Mouse (Mus musculus) midbrain, embryonic 11.5 days (tissue): ENCODE data around the gene Tmem136. TPM values are rescaled to one million over a fixed set of nuclear protein-coding genes. Genes with fewer than 3 reads are reported as not detected.

Source experiments
- ATAC-seq: fragments of 200-750 bp; cut with Nextera tagmentation; 2 replicates; pipeline ENCODE4 v1.8.0; 2017; ENCODE audit warnings: moderate TSS enrichment, moderate library complexity; ENCODE audit not compliant: low FRiP score
- DNase-seq: peaks from one replicate; pipeline ENCODE4 v3.0.0; 2015; ENCODE audit warnings: low spot score; ENCODE audit errors: missing footprints
- H3K27ac ChIP-seq: fragments of 300-500 bp; sonication (generic); 2 replicates; pipeline ENCODE4 v1.5.1; 2014; ENCODE audit warnings: low read depth, low read length
- H3K27me3 ChIP-seq: fragments of 300-500 bp; sonication (generic); 2 replicates; pipeline ENCODE4 v1.6.1; 2014; ENCODE audit warnings: mild to moderate bottlenecking, low read length, moderate library complexity, mixed read lengths; ENCODE audit not compliant: control insufficient read depth, insufficient read depth
- H3K36me3 ChIP-seq: fragments of 300-500 bp; sonication (generic); 2 replicates; pipeline ENCODE4 v1.6.1; 2014; ENCODE audit warnings: mild to moderate bottlenecking, low read length, moderate library complexity, mixed read lengths; ENCODE audit not compliant: control insufficient read depth, insufficient read depth
- H3K4me1 ChIP-seq: fragments of 300-500 bp; sonication (generic); 2 replicates; pipeline ENCODE4 v1.6.1; 2014; ENCODE audit warnings: low read length; ENCODE audit not compliant: control insufficient read depth, insufficient read depth
- H3K4me2 ChIP-seq: fragments of 300-500 bp; sonication (generic); 2 replicates; pipeline ENCODE4 v1.6.1; 2014; ENCODE audit warnings: mild to moderate bottlenecking, moderate library complexity
- H3K4me3 ChIP-seq: fragments of 300-500 bp; sonication (generic); 2 replicates; pipeline ENCODE4 v1.5.1; 2014; ENCODE audit warnings: low read depth, low read length
- H3K9ac ChIP-seq: fragments of 300-500 bp; sonication (generic); 2 replicates; pipeline ENCODE4 v1.6.1; 2014; ENCODE audit warnings: low read length
- H3K9me3 ChIP-seq: fragments of 300-500 bp; sonication (generic); 2 replicates; pipeline ENCODE4 v1.6.1; 2016; ENCODE audit warnings: low read length; ENCODE audit not compliant: control insufficient read depth
- WGBS: fragments of 180-500 bp; shearing (Covaris S2); extraction: QIAGEN DNeasy Blood & Tissue Kit; methylation state at CpG from one replicate; pipeline ENCODE4 v1.1.7; 2014; 5-methylcytosine and 5-hydroxymethylcytosine counted together
- polyA plus RNA-seq: library from polyadenylated mRNA; unstranded; fragments of >200 nt; fragmentation: Nextera tagmentation; extraction: Ambion mirVana; gene quantifications from 2 replicates; pipeline ENCODE4 v1.2.1, GENCODE M21; 2014

Gene Tmem136
- polyA plus RNA-seq: 13.9 and 17.5 TPM in 2 replicates

GRCm38 (mm10) chr9:43116134-43116996 lies at the start of gene Tmem136:
TSS of gene Tmem136 (minus strand) at chr9:43116570.
- Histone ChIP-seq H3K36me3 (no peaks in the 10 kb centered on the region; the same call in 1 of the 2 replicates), H3K9ac (peak within 1 kb of the TSS; percentile 90), H3K4me3 (peak within 1 kb of the TSS; percentile 91), H3K4me2 (peak within 1 kb of the TSS; percentile 80), H3K4me1 (peaks cover 5% of the 10 kb centered on the region), H3K27me3 (no peaks in the 10 kb centered on the region), H3K9me3 (no peaks in the 10 kb centered on the region), H3K27ac (no peak within 1 kb of the TSS; the same call in 1 of the 2 replicates)
- ATAC-seq: peak; percentile 95
- peak; percentile 95 for DNase-seq
- WGBS: 3% methylated on average over 55 of the region's 55 CpGs

DNA sequence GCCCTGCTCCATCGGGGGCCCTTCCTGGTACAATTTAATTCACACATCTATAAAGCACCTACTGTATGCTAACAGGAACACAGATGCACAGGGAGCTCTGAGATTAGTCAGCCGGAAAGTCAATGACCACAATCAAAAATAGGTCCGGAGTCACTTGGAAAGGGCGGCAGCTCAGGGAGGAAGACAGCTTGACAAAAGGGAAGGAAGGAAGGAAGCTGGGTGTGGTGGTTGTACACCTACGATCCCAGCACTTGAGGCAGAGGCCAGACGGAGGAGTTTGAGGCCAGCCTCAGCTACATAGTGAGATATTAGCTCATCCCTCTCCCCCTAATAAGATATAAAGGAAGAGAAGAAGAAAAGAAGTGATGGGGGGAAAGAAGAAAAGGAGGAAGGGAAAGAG lies 39.6 kb upstream of the Tmem136 start:
- DNase-seq (no peak), ATAC-seq (no peak)
- H3K4me1 ChIP-seq: no peaks in the 10 kb centered on the region
- no peak overlapping the region for H3K27ac ChIP-seq
- H3K9me3 ChIP-seq: no peaks in the 10 kb centered on the region
- H3K9ac ChIP-seq: no peak overlapping the region
- 80% methylated on average over 6 of the region's 6 CpGs for WGBS
- H3K4me3 ChIP-seq: no peak overlapping the region
- H3K36me3 ChIP-seq: no peaks in the 10 kb centered on the region
- no peak overlapping the region for H3K4me2 ChIP-seq
- no peaks in the 10 kb centered on the region for H3K27me3 ChIP-seq

DNA sequence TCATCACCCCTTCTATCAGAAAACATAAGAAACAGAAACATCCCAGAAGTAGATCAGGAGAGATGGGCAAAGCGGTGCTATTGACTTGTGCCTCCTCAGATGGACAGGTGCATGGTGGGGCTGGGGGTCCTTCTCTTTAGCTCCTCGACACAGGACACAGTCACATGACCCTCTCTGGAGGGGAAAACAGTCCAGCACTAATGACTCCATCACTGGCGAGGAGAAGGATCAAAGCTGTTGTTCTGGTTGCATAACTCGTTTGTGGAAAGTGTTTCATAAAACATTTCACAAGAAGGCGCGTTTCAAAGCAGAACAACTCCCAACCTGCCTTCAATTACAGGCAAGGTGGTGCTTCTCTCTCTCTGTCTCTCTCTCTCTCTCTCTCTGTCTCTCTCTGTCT lies 35.4 kb upstream of the Tmem136 start:
- DNase-seq (no peak), ATAC-seq (no peak)
- no peaks in the 10 kb centered on the region for H3K4me1 ChIP-seq
- no peaks in the 10 kb centered on the region for H3K27me3 ChIP-seq
- H3K9ac ChIP-seq: no peak overlapping the region
- no peak overlapping the region for H3K4me2 ChIP-seq
- H3K4me3 ChIP-seq: no peak overlapping the region
- 89% methylated on average over 6 of the region's 6 CpGs for WGBS
- H3K9me3 ChIP-seq: no peaks in the 10 kb centered on the region
- H3K36me3 ChIP-seq: no peaks in the 10 kb centered on the region
- no peak overlapping the region for H3K27ac ChIP-seq

DNA sequence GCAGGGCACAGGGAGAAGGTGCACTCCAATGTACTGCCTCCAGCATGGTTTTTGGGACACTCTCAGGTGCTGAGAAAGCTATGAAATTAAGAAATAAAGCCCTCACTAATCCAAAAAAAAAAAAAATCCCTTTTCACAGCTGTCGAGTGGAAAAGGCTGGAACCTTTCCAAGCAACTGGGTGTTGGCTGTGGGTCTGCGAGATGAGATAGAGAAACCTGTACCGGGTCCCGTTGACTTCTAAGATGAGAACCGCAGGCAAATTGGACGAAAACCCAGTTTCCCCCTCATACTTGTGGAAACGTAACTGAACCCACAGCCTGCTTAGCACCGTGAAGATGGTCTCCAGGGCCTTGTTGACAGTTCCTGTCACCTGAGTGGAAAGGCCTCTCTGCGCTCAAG lies 34.6 kb upstream of the Tmem136 start:
- H3K27me3 ChIP-seq: no peaks in the 10 kb centered on the region
- 89% methylated on average over 9 of the region's 9 CpGs for WGBS

DNA sequence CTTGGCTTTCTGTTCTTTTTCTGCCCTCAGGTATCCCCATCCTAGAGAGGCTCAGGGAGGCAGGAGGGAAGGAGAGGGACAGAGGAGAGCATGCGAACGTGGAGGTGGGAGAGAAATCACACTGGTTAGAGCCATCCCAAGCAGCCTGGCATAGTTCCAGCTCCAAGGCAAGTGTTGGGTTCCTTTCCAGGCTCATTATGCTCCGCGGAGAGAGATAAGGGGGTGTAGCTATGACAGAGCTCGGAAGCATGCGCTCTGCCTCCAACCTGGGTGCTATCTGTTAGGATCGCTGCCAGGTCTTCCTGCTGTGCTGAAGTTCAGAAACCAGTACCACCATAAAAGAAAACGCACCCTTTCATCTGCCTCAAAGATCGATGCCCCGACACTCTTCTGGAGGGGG lies 33.7 kb upstream of the Tmem136 start:
- Histone ChIP-seq H3K27me3 (no peaks in the 10 kb centered on the region), H3K4me2 (no peak overlapping the region), H3K27ac (no peak overlapping the region), H3K4me1 (no peaks in the 10 kb centered on the region), H3K9me3 (no peaks in the 10 kb centered on the region), H3K4me3 (no peak overlapping the region), H3K36me3 (no peaks in the 10 kb centered on the region), H3K9ac (no peak overlapping the region)
- DNase-seq: no peak
- WGBS: 74% methylated on average over 10 of the region's 10 CpGs
- ATAC-seq: no peak

More for the DNA sequence above, 34.6 kb upstream of the Tmem136 start:
- no peak for ATAC-seq
- Histone ChIP-seq H3K4me2 (no peak overlapping the region), H3K27ac (no peak overlapping the region), H3K9me3 (no peaks in the 10 kb centered on the region), H3K4me3 (no peak overlapping the region), H3K36me3 (no peaks in the 10 kb centered on the region), H3K9ac (no peak overlapping the region), H3K4me1 (no peaks in the 10 kb centered on the region)
- no peak for DNase-seq

DNA sequence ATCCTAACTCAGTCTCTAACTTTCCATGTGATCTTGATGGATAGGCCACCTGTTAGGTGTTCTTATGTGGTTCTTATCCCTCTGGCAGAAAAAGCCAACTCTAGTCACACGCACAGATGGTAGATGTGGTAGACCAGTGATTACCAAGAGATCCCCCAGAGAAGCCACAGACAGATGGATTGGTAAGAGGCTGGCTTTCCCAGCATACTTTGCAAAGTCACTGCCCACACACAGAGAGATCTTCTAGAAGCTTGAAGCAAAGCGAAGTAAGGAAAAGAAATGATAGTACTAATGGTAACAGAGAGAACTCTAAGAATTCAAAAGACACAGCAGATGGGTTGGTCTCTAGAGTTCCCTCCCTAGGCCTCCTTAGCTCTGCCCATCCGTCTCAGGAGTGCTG lies 33.1 kb upstream of the Tmem136 start:
- H3K9me3 ChIP-seq: no peaks in the 10 kb centered on the region
- WGBS: 85% methylated on average over 3 of the region's 3 CpGs
- H3K27ac ChIP-seq: no peak overlapping the region
- no peak overlapping the region for H3K9ac ChIP-seq
- no peaks in the 10 kb centered on the region for H3K4me1 ChIP-seq
- no peak overlapping the region for H3K4me2 ChIP-seq
- peak; percentile 69 for DNase-seq
- no peaks in the 10 kb centered on the region for H3K27me3 ChIP-seq
- H3K36me3 ChIP-seq: no peaks in the 10 kb centered on the region
- H3K4me3 ChIP-seq: no peak overlapping the region
- ATAC-seq: no peak

GRCm38 (mm10) chr9:43145196-43145595 lies 28.8 kb upstream of the Tmem136 start:
- Histone ChIP-seq H3K9me3 (no peaks in the 10 kb centered on the region), H3K27ac (no peak overlapping the region), H3K9ac (no peak overlapping the region), H3K27me3 (no peaks in the 10 kb centered on the region), H3K4me1 (no peaks in the 10 kb centered on the region), H3K36me3 (no peaks in the 10 kb centered on the region), H3K4me2 (no peak overlapping the region), H3K4me3 (no peak overlapping the region)
- DNase-seq: no peak
- ATAC-seq: no peak
- WGBS: 91% methylated on average over 4 of the region's 4 CpGs

GRCm38 (mm10) chr9:43144206-43144810 lies 27.9 kb upstream of the Tmem136 start:
- no peak overlapping the region for H3K4me2 ChIP-seq
- H3K36me3 ChIP-seq: no peaks in the 10 kb centered on the region
- H3K4me3 ChIP-seq: no peak overlapping the region
- ATAC-seq (no peak), DNase-seq (no peak)
- H3K9me3 ChIP-seq: no peaks in the 10 kb centered on the region
- no peaks in the 10 kb centered on the region for H3K4me1 ChIP-seq
- no peak overlapping the region for H3K9ac ChIP-seq
- 77% methylated on average over 12 of the region's 12 CpGs for WGBS
- H3K27ac ChIP-seq: no peak overlapping the region
- no peaks in the 10 kb centered on the region for H3K27me3 ChIP-seq

DNA sequence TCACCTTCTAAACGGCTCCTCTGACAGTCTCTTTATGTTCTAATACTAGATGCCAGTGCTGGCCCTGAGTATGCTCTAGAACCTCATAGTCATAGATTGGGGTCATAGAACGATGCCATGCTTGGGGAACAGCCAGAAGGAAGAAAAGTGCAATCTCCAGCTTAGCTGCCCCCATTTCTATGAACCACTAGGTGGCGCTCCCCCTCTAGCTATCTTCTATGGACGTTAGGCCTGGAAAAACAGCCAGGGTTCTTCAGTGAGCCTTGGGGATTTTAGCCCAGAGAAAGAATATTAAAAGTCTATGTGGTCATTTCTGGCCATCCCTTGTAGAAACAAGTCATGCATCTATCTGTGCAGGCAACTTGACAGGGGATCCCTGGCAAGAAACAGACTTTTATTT lies 25.5 kb upstream of the Tmem136 start:
- Histone ChIP-seq H3K9me3 (no peaks in the 10 kb centered on the region), H3K36me3 (no peaks in the 10 kb centered on the region), H3K4me2 (no peak overlapping the region), H3K27me3 (no peaks in the 10 kb centered on the region), H3K4me1 (no peaks in the 10 kb centered on the region), H3K4me3 (no peak overlapping the region), H3K27ac (no peak overlapping the region), H3K9ac (no peak overlapping the region)
- DNase-seq: peak; percentile 95
- no peak for ATAC-seq
- WGBS: 11% methylated on average over 4 of the region's 4 CpGs
